Mouse (Mus musculus) neural tube, embryonic 15.5 days (tissue): ENCODE data around the gene Adora1. TPM values are rescaled to one million over a fixed set of nuclear protein-coding genes. Genes with fewer than 3 reads are reported as not detected.

ENCODE experiments used
- ATAC-seq: fragments of 200-750 bp; cut with Nextera tagmentation; 2 replicates; pipeline ENCODE4 v1.8.0; 2017; ENCODE audit warnings: mild to moderate bottlenecking, moderate TSS enrichment, moderate library complexity; ENCODE audit not compliant: low FRiP score
- H3K27ac ChIP-seq: fragments of 300-500 bp; sonication (generic); replicated peaks from 2 replicates; pipeline ENCODE4 v1.5.1; 2015; ENCODE audit warnings: mild to moderate bottlenecking, inconsistent platforms
- H3K27me3 ChIP-seq: fragments of 300-500 bp; sonication (generic); replicated peaks from 2 replicates; pipeline ENCODE4 v1.6.1; 2015; ENCODE audit warnings: inconsistent platforms
- H3K36me3 ChIP-seq: fragments of 300-500 bp; sonication (generic); 2 replicates; pipeline ENCODE4 v1.6.1; 2015; ENCODE audit warnings: inconsistent platforms
- H3K4me1 ChIP-seq: fragments of 300-500 bp; sonication (generic); 2 replicates; pipeline ENCODE4 v1.6.1; 2015; ENCODE audit warnings: inconsistent platforms
- H3K4me2 ChIP-seq: fragments of 300-500 bp; sonication (generic); 2 replicates; pipeline ENCODE4 v1.6.1; 2015; ENCODE audit warnings: inconsistent platforms, mild to moderate bottlenecking, moderate library complexity
- H3K4me3 ChIP-seq: fragments of 300-500 bp; sonication (generic); replicated peaks from 2 replicates; pipeline ENCODE4 v1.5.1; 2015; ENCODE audit warnings: mild to moderate bottlenecking, inconsistent platforms
- H3K9ac ChIP-seq: fragments of 300-500 bp; sonication (generic); replicated peaks from 2 replicates; pipeline ENCODE4 v1.6.1; 2015; ENCODE audit warnings: mild to moderate bottlenecking, inconsistent platforms
- H3K9me3 ChIP-seq: fragments of 300-500 bp; sonication (generic); replicated peaks from 2 replicates; pipeline ENCODE4 v1.6.1; 2016; ENCODE audit warnings: inconsistent platforms
- WGBS: fragments of 180-500 bp; shearing (Covaris S2); methylation state at CpG from one replicate; pipeline ENCODE4 v1.1.7; 2015; ENCODE audit warnings: mixed read lengths; 5-methylcytosine and 5-hydroxymethylcytosine counted together
- polyA plus RNA-seq: library from polyadenylated mRNA; unstranded; fragments of >200 nt; fragmentation: Nextera tagmentation; extraction: Ambion mirVana; gene quantifications from 2 replicates; pipeline ENCODE4 v1.2.1, GENCODE M21; 2015

Gene Adora1
- polyA plus RNA-seq, 1 experiment from 2014 or later, result 28.8 TPM

DNA sequence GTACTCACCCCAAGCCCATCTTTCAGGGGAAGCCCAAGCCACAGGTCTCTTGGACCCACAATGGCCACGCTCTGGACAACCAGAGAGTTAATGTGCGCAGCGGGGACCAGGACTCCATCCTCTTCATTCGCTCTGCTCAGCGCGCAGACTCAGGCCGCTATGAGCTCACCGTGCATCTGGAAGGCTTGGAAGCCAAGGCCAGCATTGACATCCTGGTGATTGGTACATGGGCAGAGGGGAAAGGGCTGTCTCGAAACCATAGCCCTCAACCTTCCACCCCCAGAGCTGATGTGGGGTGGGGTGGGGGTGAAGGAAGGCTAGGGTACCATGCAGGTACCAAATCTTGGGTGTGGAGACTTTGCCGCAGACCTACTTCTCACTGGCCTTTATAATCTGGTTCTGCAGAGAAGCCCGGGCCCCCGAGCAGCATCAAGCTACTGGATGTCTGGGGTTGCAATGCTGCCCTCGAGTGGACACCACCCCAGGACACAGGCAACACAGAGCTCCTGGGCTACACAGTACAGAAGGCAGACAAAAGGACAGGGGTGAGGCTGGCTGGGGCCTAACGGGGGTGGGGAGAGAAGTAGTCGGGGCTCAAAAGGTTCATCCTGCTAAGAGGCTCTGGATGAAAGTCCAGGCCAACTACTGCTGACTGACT is 37.8 kb downstream of the Adora1 start:
- no peak overlapping the region for H3K9ac ChIP-seq
- ATAC-seq, result no peak
- H3K9me3 ChIP-seq, result no peaks in the 10 kb centered on the region
- H3K4me2 ChIP-seq, result no peak overlapping the region
- no peak overlapping the region for H3K27ac ChIP-seq
- H3K4me1 ChIP-seq, result peaks cover 12% of the 10 kb centered on the region; the same call in 1 of the 2 replicates
- no peak overlapping the region for H3K4me3 ChIP-seq
- no peaks in the 10 kb centered on the region for H3K27me3 ChIP-seq
- H3K36me3 ChIP-seq, result no peaks in the 10 kb centered on the region
- 83% methylated on average over 15 of the region's 15 CpGs for WGBS

DNA sequence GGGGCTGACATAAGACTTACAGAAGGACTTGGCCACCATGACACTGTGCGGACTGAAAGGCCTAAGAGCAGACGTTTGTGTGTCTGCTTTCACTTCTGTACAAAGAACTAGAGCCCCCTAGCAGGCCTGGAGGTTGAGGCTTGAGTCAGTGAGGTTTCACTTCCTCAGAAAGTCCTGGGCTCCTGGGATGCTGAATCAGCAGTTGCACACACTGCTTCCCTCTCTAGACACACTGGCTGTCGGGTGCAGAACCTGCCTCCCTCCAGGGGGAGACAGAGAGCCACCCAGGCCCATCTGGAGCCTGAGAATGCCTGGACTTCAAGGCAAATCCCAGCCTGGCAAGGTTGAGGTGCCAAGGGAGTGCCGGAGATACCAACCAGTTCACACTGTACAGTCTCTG is 38.8 kb downstream of the Adora1 start:
- H3K4me3 ChIP-seq, result no peak overlapping the region
- H3K9ac ChIP-seq, result no peak overlapping the region
- H3K4me1 ChIP-seq, result peaks cover 12% of the 10 kb centered on the region; the same call in 1 of the 2 replicates
- H3K27me3 ChIP-seq, result no peaks in the 10 kb centered on the region
- 71% methylated on average over 4 of the region's 4 CpGs for WGBS
- H3K36me3 ChIP-seq, result no peaks in the 10 kb centered on the region
- H3K9me3 ChIP-seq, result no peaks in the 10 kb centered on the region
- no peak for ATAC-seq
- H3K27ac ChIP-seq, result no peak overlapping the region
- no peak overlapping the region for H3K4me2 ChIP-seq

DNA sequence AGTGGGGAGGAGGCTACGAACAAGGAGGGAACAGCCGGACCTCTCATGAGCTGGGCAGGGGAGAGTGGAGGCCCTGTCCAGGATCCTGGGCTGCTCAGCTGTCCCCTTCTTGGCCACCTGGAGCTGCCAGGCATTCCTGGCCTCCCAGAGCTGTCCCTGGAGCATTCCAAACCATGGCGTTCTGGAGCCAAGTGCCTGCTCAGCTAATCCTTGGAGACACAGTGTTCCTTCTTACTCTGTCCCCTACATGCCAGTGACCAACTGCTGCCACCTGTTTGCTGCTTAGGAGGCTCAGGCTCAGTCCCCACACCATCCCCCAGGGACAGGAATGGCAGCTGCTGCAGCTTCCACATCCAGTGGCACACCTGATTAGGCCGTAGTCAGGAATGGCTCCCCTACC is 39.3 kb downstream of the Adora1 start:
- whole genome bisulfite sequencing, result 51% methylated on average over 4 of the region's 4 CpGs
- Histone ChIP-seq H3K4me3 (no peak overlapping the region), H3K36me3 (no peaks in the 10 kb centered on the region), H3K9ac (no peak overlapping the region), H3K4me2 (no peak overlapping the region), H3K9me3 (no peaks in the 10 kb centered on the region), H3K27ac (no peak overlapping the region; the same call in 1 of the 2 replicates), H3K4me1 (peaks cover 12% of the 10 kb centered on the region; the same call in 1 of the 2 replicates), H3K27me3 (no peaks in the 10 kb centered on the region)
- no peak for ATAC-seq

DNA sequence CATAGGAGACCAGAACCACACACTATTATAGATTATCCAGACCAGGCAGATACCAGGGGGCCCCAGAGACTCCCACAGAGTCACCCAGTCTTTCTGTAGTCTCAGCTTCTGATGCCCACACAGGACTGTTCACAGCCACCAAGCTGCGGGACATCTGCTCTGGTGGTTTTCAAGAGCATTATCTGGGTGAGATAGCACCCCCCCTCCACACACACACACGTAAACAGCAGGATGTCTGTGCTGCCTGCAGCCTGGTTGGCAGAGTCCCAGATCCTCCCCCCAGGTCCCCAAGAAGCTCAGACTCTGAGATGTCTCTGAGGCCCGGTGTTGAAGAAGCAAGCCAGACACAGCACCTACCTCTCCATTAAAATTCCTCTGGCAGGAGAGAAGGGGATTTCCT is 39.7 kb downstream of the Adora1 start:
- no peaks in the 10 kb centered on the region for H3K9me3 ChIP-seq
- peaks cover 12% of the 10 kb centered on the region; the same call in 1 of the 2 replicates for H3K4me1 ChIP-seq
- H3K4me3 ChIP-seq, result no peak overlapping the region
- no peak for ATAC-seq
- H3K27me3 ChIP-seq, result no peaks in the 10 kb centered on the region
- no peak overlapping the region for H3K9ac ChIP-seq
- WGBS, result 39% methylated on average over 3 of the region's 3 CpGs
- H3K27ac ChIP-seq, result no peak overlapping the region; the same call in 1 of the 2 replicates
- no peaks in the 10 kb centered on the region for H3K36me3 ChIP-seq
- no peak overlapping the region for H3K4me2 ChIP-seq

DNA sequence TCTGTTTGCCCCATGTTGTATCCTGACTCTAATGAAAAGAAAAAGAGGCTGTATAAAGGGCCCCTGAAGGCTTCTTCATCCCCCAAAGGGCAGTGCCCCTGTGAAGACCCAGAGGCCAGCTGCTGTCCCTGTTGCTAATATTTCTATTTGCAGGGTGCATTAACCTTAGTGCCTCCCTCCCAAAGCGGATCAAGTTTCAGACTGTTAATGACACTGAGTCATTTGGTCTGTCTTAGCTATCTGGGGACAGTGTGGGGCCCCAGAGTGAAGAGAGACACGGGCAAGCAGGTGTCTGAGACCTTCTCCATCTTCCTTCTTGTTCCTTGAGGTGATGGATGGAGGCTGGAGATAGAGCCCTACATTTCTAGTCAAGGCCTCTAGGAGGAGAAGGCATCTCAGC is 40.1 kb downstream of the Adora1 start:
- H3K4me3 ChIP-seq, result no peak overlapping the region
- WGBS, result 49% methylated on average over 2 of the region's 2 CpGs

DNA sequence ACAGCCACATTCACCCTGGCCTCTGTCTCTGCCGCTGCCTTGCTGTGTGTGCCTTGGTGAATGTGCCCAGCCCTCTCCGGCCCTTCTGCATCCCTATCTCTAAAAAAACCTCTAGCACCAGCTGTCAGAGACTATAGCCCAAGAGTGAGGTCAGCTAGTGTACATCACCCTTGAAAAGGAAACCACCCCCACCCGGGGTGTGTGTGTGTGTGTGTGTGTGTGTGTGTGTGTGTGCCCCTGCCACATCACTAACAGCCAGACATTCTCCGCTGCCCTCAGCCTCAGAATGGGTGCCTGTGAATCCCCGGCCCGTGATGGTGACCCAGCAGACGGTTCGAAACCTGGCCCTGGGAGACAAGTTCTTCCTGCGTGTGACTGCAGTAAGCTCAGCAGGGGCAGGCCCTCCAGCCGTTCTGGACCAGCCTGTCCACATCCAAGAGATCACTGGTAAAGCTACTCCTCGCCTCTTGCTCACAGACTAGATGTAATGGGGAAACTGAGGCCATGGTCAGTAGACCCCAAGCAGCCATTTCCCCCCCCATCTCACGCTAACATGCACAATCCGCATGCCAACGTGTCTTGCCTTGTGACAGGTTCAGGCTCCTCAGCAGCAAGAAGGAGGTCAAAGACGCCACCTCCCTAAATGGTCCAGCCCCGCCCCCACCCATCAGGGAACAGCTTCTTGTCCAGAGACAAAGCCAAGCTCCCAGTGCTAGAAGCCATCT is 40.8 kb downstream of the Adora1 start:
- H3K4me3 ChIP-seq, result no peak overlapping the region
- H3K36me3 ChIP-seq, result no peaks in the 10 kb centered on the region
- H3K27me3 ChIP-seq, result no peaks in the 10 kb centered on the region
- no peak overlapping the region for H3K27ac ChIP-seq
- WGBS, result 84% methylated on average over 16 of the region's 16 CpGs
- no peak overlapping the region for H3K4me2 ChIP-seq
- H3K9me3 ChIP-seq, result no peaks in the 10 kb centered on the region
- H3K4me1 ChIP-seq, result peaks cover 12% of the 10 kb centered on the region; the same call in 1 of the 2 replicates
- no peak overlapping the region for H3K9ac ChIP-seq
- ATAC-seq, result no peak

More for the DNA sequence above, 40.1 kb downstream of the Adora1 start:
- Histone ChIP-seq H3K27ac (no peak overlapping the region), H3K27me3 (no peaks in the 10 kb centered on the region), H3K9me3 (no peaks in the 10 kb centered on the region), H3K9ac (no peak overlapping the region), H3K4me2 (no peak overlapping the region), H3K4me1 (peaks cover 12% of the 10 kb centered on the region; the same call in 1 of the 2 replicates), H3K36me3 (no peaks in the 10 kb centered on the region)
- no peak for ATAC-seq

DNA sequence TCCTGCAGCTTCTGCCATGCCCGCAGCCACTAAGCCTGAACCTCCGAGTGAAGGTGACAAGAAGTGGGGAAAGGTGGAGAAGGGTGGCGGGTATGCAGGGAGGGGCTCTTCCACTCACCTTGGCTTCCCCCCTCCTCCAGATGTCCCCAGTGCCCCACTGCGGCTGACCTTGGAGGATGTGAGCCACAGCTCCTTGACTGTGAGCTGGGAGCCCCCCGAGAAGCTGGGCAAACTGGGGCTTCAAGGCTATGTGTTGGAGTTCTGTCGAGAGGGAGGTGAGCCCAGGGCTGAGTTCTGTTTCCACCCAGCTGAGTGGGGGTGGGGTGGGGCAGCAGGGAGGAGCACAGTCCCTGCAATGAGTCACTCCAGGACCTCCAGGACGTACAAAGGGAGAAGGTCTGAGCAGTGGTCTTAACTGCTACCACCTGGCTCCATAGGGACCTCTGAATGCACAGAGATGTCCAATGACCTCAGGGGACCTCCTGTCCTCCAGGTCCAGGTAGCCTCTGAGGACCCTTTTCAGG is 41.5 kb downstream of the Adora1 start:
- H3K4me1 ChIP-seq, result peaks cover 18% of the 10 kb centered on the region
- H3K4me2 ChIP-seq, result no peak overlapping the region
- H3K9me3 ChIP-seq, result no peaks in the 10 kb centered on the region
- no peak overlapping the region for H3K4me3 ChIP-seq
- H3K27ac ChIP-seq, result no peak overlapping the region
- WGBS, result 73% methylated on average over 7 of the region's 7 CpGs
- H3K36me3 ChIP-seq, result no peaks in the 10 kb centered on the region
- H3K9ac ChIP-seq, result no peak overlapping the region
- no peak for ATAC-seq
- H3K27me3 ChIP-seq, result no peaks in the 10 kb centered on the region

DNA sequence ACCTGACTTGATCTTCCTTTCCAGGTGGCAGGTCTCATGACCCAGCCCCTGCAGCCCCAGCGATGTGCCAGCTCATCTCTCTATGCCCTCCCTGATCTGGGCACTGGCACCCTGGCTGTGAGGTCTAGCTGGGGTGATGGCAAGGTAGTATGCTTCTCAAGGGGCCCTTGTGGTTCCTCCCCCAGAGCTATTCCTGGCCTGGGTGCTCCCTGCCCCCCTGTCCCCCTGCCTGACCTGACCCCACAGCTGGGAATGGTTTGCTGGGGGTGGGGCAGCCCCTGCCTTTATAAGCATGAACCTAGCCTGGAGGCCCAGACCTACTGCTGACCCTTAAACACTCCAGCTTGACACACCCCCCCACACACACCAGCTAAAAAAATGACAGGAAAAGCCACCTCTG is 42.1 kb downstream of the Adora1 start, which contains the start of gene Mybph:
TSS of gene Mybph (plus strand) at position 323 of the 400 bp plus-strand sequence.
- H3K9ac ChIP-seq, result no peak within 1 kb of the TSS
- H3K4me3 ChIP-seq, result no peak within 1 kb of the TSS
- no peak for ATAC-seq
- peaks cover 24% of the 10 kb centered on the region for H3K4me1 ChIP-seq
- WGBS, result 90% methylated on average over 1 of the region's 1 CpGs
- H3K27me3 ChIP-seq, result no peaks in the 10 kb centered on the region
- H3K9me3 ChIP-seq, result no peaks in the 10 kb centered on the region
- H3K27ac ChIP-seq, result no peak within 1 kb of the TSS
- H3K36me3 ChIP-seq, result no peaks in the 10 kb centered on the region
- no peak within 1 kb of the TSS for H3K4me2 ChIP-seq

DNA sequence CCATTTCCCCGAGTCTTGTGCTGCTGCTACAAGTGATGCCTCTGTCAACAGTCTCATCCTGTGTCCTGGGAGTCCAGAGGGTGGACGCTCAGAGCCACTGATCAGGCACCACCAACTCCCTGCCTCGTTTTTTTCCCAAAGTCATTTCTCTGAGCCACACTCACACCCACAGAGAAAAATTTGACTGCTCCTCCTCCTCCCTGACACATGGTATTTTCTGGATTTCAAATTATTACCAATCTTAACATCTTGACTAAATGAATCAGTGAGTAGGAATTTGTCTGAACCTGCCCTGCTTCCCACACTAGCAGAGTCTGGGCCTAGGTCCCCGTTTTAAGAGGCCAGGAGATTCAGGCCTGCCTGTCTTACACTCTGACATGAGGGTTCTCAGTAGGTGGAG is 43.2 kb downstream of the Adora1 start:
- Histone ChIP-seq H3K9me3 (no peaks in the 10 kb centered on the region), H3K27me3 (no peaks in the 10 kb centered on the region), H3K4me3 (no peak overlapping the region), H3K4me2 (no peak overlapping the region), H3K36me3 (no peaks in the 10 kb centered on the region), H3K4me1 (peaks cover 25% of the 10 kb centered on the region), H3K27ac (no peak overlapping the region), H3K9ac (no peak overlapping the region)
- ATAC-seq, result no peak
- 61% methylated on average over 4 of the region's 4 CpGs for WGBS

DNA sequence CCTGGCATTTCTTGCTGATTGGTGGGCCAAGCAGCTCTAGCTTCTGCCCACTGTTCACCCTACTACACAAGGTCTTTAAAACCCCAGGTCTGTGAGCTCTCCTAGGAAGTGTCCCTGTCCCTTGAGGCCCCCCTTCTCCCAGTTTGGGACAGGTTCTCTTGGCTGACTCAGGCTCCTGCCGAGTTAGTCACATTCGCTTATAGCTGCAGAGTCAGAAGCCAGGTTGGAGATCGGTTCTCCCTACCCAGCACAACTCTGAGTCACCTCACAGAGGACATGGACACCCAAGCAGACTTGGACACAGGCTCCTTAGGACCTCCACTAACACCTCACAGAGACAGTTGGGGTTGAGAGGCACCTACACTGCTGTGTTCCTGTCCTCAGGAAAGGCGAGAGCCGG is 44.0 kb downstream of the Adora1 start:
- Histone ChIP-seq H3K27me3 (no peaks in the 10 kb centered on the region), H3K9ac (no peak overlapping the region), H3K4me3 (no peak overlapping the region), H3K27ac (no peak overlapping the region), H3K9me3 (no peaks in the 10 kb centered on the region), H3K36me3 (no peaks in the 10 kb centered on the region), H3K4me2 (no peak overlapping the region), H3K4me1 (peaks cover 25% of the 10 kb centered on the region)
- ATAC-seq, result no peak
- WGBS, result 87% methylated on average over 5 of the region's 5 CpGs

DNA sequence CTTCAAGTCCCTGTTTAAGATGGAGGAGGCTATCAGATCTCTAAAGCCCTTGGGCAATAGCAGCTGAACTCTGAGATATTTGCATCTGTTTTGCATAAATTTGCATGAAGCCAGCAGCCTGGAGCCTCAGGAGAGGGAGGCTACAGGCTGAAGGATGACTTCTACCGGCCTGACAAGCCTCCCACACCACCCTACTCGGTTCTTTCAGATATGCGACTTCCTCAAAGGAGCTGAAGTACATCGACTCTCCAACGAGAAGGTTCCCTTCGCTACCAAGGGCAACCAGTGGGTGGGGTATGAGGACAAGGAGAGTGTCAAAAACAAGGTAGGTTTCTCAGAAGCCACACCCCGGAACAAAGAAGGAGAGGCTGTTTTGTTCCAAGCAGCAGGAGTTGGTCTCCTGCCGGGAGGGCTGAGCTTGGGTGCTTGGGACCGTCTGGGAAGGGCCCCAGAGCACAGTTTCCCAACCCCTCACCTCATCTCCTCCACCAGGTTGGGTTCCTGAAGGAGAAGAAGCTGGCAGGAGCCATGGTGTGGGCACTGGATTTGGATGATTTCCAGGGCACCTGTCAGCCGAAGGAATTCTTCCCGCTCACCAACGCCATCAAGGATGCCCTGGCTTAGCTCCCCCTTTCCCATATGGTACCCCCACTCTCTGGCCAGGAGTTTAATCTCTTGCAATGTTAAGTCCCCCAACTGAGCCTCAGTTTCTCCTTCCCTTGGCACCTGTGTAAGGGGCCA is 46.1 kb downstream of the Adora1 start:
- Histone ChIP-seq H3K9me3 (no peaks in the 10 kb centered on the region), H3K36me3 (no peaks in the 10 kb centered on the region), H3K9ac (no peak overlapping the region), H3K27ac (no peak overlapping the region), H3K4me3 (no peak overlapping the region), H3K4me2 (no peak overlapping the region), H3K4me1 (peaks cover 17% of the 10 kb centered on the region), H3K27me3 (no peaks in the 10 kb centered on the region)
- ATAC-seq, result no peak
- 27% methylated on average over 12 of the region's 12 CpGs for WGBS
